Mouse (Mus musculus): Measurements from ENCODE around the gene Fbln2.
A peak's percentile ranks its signal among the peaks of the same experiment; 100 is the strongest.

The Fbln2 gene

DNA sequence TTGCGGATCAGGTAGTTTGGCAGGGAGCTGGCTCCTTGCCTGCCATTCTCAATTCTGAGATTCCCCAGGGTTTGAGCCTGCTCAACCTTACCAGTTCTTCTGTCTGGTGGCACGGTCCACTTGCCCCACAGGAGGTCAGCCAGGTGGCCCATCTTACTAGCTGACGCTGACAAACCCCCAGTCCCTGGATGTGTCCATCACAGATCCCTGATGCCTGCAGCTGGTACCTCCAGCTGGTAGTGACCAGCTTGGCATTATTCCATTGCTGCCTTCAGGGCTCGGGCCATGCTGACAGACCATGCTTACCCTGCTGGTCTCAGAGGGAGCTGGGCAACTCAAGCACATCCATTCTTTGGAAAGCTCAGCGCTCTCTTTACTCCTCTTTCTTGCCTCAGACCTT lies 18.7 kb downstream of the Fbln2 start:
- DNase-seq (ENCODE audit: low read depth), result no peak

DNA sequence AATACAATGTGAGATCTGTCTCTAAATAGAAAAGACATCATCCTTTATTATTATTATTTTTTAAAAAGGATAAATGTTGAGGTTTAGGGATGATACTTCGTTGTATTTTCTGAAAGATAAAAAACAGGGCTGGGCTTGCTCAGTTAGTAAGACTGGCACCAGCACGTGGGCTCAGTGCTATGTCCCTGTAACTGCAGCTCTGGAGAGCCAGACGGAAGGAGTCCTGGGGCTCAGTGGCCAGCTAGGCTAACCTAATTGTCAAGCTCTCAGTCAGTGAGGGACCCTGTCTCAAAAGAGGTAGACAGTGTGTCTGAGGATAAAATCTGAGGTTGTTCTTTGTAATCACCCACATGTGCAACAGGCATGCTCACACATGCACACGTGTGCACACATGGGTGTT lies 19.3 kb downstream of the Fbln2 start:
- no peak for DNase-seq (ENCODE audit: low read depth)

- no peak for DNase-seq (ENCODE audit: low read depth)
These were observed 20.8 kb downstream of the Fbln2 start for GRCm38 (mm10) chr6:91233011-91233410.

DNA sequence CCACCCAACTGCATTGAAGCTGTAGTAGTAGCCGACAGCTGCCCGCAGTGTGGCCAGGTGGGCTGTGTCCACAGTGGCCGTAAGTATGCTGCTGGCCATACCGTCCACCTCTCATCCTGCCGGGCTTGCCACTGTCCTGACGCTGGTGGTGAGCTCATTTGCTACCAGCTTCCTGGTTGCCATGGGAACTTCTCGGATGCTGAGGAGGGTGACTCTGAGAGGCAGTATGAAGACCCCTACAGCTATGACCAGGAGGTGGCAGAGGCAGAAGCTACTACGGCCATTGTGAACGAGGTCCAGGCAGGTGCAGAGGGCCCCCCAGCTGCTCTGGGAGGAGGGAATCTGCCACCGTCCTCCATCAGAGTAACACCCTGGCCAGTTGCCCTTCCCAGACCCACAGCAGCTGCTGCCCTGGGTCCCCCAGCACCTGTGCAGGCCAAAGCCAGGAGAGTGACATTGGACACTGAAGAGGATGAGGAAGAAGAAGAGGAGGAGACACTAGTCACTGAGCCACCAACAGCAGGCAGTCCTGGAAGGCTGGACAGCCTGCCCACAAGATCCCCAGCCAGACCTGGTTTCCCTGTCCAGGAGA lies 21.3 kb downstream of the Fbln2 start:
- no peak for DNase-seq (ENCODE audit: low read depth)

DNA sequence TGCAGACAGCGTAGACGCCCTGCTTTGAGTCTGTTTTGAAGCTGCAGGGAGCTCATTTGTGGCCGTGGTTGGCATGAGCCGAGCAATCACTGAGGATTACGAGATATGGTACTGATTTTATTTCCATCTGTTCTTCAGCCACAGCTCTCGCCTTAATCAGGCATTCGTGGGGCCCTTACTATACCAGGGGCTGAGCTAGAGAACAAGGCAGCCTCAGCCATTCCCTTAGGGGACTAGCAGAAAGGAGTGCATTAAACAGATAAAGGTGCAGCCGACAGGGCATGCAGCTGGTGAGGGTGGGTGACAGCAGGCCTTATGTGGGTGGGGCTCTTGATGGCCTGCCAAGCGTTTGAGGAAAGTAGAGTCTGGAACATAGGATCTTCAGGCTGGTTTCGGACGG lies 23.8 kb downstream of the Fbln2 start:
- no peak for DNase-seq (ENCODE audit: low read depth)

GRCm38 (mm10) chr6:91236429-91236828 lies 24.2 kb downstream of the Fbln2 start:
- DNase-seq (ENCODE audit: low read depth), result no peak

DNA sequence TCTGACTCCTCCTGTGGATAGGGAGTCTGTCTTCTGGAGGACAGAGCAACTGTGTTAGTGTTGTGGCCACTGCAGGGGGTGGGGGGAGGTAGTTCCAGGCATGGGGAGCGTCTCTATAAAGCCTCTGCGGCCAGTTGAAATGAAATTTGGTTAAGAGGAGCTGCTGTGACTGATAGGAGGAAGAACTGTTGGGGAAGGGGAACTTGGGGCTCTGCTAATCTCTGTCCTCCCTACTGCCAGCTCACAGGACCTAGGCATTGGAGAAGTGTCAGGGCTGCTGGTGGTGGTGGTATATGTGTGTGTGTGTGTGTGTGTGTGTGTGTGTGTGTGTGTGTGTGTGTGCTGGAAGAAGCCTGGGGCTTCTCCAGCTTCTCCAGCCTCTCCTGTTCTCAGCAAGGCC lies 25.0 kb downstream of the Fbln2 start:
- DNase-seq (ENCODE audit: low read depth), result no peak

- no peak for DNase-seq (ENCODE audit: low read depth)
These were observed 28.3 kb downstream of the Fbln2 start for GRCm38 (mm10) chr6:91240537-91240936.

DNA sequence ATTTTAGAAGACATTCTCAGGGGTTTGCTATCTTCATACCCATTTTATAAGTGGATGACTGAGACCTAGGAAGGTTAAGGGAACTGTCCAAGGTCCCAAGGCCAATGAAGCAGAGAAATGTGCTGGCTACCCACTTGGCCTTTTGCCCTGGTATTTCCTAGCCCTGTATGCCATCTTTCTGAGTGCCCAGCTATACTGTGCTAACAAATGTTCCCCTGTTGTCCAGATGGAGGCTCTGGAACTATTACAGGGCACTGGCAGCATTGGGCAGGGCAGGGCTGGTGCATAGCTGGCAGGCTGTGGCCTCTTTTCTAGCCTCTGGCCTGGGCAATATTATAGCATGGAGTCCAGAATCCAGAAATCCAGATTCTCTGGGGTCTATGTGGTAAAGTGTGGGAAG lies 28.7 kb downstream of the Fbln2 start:
- DNase-seq (ENCODE audit: low read depth), result no peak

DNA sequence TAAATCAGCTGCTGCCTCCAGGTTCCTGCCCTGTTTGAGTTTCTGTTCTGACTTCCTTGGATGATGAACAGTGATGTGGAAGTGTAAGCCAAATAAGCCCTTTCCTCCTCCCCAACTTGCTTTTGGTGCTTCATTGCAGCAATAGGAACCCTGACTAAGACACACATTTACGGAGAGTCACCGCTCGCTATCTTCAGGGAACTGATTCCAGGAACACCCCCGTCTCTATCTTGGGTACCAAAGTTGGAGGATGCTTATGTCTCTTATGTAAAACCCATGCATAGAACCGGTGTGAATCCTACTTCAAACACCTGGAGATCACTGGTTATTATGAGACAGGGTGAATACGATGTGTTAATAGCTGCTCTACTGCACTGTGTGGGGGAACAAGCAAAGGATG lies 31.1 kb downstream of the Fbln2 start:
- no peak for DNase-seq (ENCODE audit: low read depth)

DNA sequence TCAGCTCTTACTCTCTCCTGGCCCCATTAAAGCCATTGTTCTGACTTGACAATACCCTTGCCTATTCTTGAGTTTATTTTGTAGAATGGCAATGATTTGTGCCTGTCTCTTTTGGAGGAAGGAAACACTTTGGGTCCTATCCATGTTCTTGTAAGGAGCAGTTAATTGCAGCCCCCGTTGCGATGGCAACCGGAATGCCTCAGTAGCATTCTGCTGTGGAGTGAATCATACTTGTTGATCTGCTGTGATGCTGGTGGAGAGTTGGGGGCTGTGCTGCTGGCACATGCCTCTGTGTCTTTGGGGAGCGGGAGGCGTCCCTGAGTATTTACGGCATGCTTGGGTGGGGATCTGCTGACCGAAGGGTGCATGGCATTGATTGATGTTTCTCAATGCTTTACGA lies 32.1 kb downstream of the Fbln2 start:
- peak; percentile 21 for DNase-seq (ENCODE audit: low read depth)

DNA sequence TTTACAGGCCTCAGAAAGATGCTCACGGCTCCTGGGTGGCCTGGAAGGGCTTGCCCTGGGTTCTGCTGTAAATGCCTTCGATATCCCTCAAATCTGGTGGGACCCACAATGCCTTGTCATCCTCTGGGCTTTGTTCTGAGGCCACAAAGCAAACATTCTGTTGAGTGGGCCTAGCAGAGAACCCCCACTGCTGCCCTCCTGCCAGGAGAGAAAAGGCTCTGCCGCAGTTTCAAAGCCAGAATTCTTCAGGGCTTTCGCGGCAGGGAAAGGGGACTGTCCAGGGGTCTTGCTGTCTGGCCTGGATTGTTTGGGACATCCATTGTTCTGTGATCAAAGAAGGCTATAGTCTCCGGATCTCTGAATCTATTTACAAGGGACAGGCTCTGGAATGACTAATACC lies 33.1 kb downstream of the Fbln2 start:
- DNase-seq (ENCODE audit: low read depth), result no peak

GRCm38 (mm10) chr6:91247343-91247742 lies 35.1 kb downstream of the Fbln2 start:
- DNase-seq (ENCODE audit: low read depth), result peak; percentile 36

DNA sequence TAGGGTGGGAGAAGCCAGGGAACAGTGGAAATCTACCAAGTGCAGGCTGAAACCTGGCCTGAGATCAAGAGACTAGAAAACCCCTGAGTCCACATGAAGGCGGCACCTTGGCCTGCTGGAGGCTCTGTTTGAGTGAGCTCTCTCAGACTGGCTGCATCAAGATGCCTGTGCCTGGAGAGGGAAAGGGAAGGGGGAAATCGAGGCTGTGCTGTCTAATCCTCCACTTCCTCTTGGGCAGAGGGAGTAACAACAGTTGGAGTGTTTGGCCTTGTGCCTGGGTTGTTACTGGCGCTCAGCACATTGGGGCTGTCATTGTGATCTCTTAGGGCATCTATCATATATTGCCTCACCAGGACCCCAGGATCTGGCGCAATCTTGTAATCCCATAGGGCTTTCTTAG lies 36.4 kb downstream of the Fbln2 start:
- DNase-seq (ENCODE audit: low read depth), result peak; percentile 88

GRCm38 (mm10) chr6:91249797-91250196 lies 37.5 kb downstream of the Fbln2 start:
- DNase-seq (ENCODE audit: low read depth), result peak; percentile 47

- peak; percentile 91 for DNase-seq (ENCODE audit: low read depth)
These were observed 47.3 kb downstream of the Fbln2 start for GRCm38 (mm10) chr6:91259440-91260120.

GRCm38 (mm10) chr6:91260347-91260986 lies 48.2 kb downstream of the Fbln2 start:
- DNase-seq (ENCODE audit: low read depth), result peak; percentile 84

DNA sequence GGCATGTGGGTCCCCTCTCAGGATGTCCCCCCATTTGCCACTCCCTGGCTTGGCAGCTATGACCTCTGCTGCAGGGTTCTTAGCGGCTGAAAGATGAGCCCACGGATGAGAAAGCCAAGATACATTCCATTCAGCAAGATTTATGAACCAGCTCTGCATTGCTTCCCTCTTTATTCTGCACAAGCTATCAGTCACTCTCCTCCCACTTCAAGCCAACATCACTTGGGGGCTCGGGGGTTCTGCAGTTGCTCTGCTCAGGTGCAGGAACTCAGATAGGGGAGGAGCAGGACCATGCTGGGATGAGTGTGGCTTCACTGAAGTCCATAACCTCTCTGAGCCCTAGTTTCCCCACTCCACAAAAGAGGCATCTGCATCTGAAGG lies 48.7 kb downstream of the Fbln2 start:
- no peak for DNase-seq (ENCODE audit: low read depth)

DNA sequence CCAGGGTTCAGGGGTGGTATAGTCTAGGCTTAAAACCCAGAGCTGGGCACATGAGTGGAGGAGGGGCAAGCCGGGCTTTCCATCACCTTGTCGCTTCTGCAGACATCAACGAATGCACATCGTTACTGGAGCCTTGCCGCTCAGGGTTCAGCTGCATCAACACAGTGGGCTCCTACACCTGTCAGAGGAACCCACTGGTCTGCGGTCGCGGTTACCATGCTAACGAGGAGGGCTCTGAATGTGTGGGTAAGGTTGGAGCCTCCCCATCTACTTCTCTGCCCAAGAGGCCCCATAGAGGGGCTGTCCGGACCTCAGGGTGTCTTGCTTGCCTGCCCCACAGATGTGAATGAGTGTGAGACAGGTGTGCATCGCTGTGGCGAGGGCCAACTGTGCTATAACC lies 53.4 kb downstream of the Fbln2 start:
- DNase-seq (ENCODE audit: low read depth), result no peak

DNA sequence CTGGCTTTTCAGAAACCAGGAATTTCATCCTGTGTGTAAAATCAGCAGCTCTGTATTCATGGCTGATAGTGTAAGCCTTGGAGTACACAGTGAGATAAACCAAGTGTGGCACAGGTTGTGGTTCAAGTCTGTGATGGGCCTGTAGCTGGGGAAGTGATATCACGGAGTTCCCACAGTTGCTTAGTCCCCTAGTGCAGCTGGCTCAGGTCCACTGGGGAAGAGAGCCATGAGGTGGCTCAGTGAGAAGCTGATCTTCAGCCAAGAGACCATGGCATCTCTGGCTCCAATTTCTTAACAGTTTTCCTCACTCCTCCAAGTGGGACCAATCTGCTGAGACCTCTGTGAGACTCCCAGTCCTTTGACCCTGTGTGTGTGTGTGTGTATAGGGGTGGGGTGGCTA lies 54.4 kb downstream of the Fbln2 start:
- no peak for DNase-seq (ENCODE audit: low read depth)

DNA sequence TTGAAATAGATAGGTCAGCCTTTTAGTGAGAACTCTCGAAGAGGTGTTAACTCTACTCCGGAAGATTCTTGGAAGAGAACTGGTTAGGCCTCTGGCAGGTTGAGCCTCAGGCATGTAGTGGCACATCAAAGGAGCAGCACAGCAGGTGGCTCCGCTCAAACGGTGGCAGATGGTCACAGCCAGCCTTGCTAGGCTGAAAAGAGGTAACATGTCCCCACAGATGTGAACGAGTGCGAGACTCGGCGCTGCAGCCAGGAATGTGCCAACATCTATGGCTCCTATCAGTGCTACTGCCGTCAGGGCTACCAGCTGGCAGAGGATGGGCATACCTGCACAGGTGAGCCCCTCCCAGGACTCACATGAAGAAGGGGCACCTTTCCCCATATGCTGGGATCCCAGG lies 56.1 kb downstream of the Fbln2 start:
- no peak for DNase-seq (ENCODE audit: low read depth)

GRCm38 (mm10) chr6:91277549-91277948 lies 65.3 kb downstream of the Fbln2 start:
- peak; percentile 90 for DNase-seq (ENCODE audit: low read depth)

- DNase-seq (ENCODE audit: low read depth), result no peak
These were observed 66.0 kb downstream of the Fbln2 start for GRCm38 (mm10) chr6:91278302-91278701.

GRCm38 (mm10) chr6:91279477-91279876 lies 67.2 kb downstream of the Fbln2 start:
- peak; percentile 22 for DNase-seq (ENCODE audit: low read depth)
